In genomic region chr3:28587808-28588207, GRCm38 (mm10) we compare ENCODE assay signal across 24 mouse cellular contexts.
"Had no signal": no experiment of that assay in that cellular context is flagged by ENCODE, and none has a peak within 500 bp of the region (broad histone marks: within the 10 kb centered on the region; RNA-seq: fewer than 3 reads in every experiment).

No protein-coding gene starts in this region.

- H3K4me2 ChIP-seq: limb, embryonic 12.5 days; limb, embryonic 15.5 days; liver, embryonic 11.5 days; lung, embryonic 14.5 days; midbrain, embryonic 13.5 days; neural tube, embryonic 12.5 days; neural tube, embryonic 15.5 days had no signal

- H3K9me3 ChIP-seq: limb, embryonic 12.5 days; limb, embryonic 15.5 days; megakaryocyte, embryonic 14.5 days; midbrain, embryonic 10.5 days; neural tube, embryonic 12.5 days; neural tube, embryonic 15.5 days had no signal

- ATAC-seq: inflammation-experienced regulatory T-cells, adult 6 months; intestine, embryonic 16.5 days; liver, postnatal 0 days; midbrain, embryonic 13.5 days had no signal

- H3K4me1 ChIP-seq: limb, embryonic 12.5 days; limb, embryonic 15.5 days; midbrain, embryonic 13.5 days; neural tube, embryonic 12.5 days; neural tube, embryonic 15.5 days had no signal

- H3K27ac ChIP-seq: layer of hippocampus, adult 2 months; limb, embryonic 12.5 days; limb, embryonic 15.5 days; liver, embryonic 14.5 days; midbrain, embryonic 10.5 days; midbrain, embryonic 13.5 days; neural tube, embryonic 12.5 days; neural tube, embryonic 15.5 days; stomach, postnatal 0 days had no signal

- H3K4me3 ChIP-seq: layer of hippocampus, adult 2 months; left cerebral cortex, adult 2 months; limb, embryonic 12.5 days; limb, embryonic 15.5 days; megakaryocyte, embryonic 14.5 days; midbrain, embryonic 10.5 days; midbrain, embryonic 13.5 days; neural tube, embryonic 12.5 days; neural tube, embryonic 15.5 days had no signal

- DNase-seq: kidney, adult 18-20 months; layer of hippocampus, adult 9-11 months; left cerebral cortex, postnatal 4 days; liver, postnatal 0 days; lung, embryonic 14.5 days; lung, postnatal 10 days; lung, postnatal 36 days; retina, postnatal 1 day; right cerebral cortex, postnatal 25 days; thymus, postnatal 25 days had no signal

- H3K9ac ChIP-seq: limb, embryonic 12.5 days; limb, embryonic 15.5 days; liver, embryonic 14.5 days; liver, postnatal 0 days; lung, embryonic 14.5 days; midbrain, embryonic 13.5 days; neural tube, embryonic 12.5 days; neural tube, embryonic 15.5 days had no signal

- H3K27me3 ChIP-seq: limb, embryonic 12.5 days; limb, embryonic 15.5 days; megakaryocyte, embryonic 14.5 days; midbrain, embryonic 13.5 days; neural tube, embryonic 12.5 days; neural tube, embryonic 15.5 days had no signal

- H3K36me3 ChIP-seq: limb, embryonic 12.5 days; limb, embryonic 15.5 days; midbrain, embryonic 10.5 days had no signal
